Mouse (Mus musculus): ENCODE results near the gene Sytl2. TPM values are rescaled to one million over a fixed set of nuclear protein-coding genes. Genes with fewer than 3 reads are reported as not detected.

Gene Sytl2
- polyA plus RNA-seq, 1 experiment = 21.9 TPM

DNA sequence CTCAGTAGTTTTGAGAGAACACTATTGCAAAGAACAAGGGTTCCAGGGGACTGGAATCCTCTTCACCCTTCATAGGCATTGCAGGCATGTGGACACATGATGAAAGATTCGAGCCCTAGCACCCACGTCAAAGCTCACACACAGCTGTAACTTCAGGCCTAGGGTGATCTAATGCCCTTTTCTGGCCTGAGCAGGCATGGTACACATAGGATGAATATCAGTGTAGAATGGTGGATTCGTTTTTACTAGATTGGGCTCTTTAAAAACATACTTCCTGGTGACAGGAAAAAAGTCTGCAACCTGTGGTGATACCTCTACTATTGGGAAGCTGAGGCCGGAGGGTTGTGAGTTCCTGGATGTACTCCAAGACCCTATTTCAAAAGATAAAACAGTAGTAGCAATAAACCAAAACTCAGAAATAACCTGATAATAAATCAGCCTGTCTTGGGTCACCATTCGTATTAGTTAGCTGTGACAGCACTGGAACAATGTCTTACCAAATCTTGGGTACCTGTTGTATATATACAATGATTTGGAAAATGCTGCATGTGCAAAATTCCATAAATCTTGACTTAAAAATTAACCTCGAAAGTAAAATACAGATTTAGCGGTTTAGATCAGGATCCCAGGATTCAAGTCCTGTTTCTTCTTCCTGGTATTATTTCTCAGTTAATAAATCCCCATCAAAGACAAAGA lies 154.2 kb downstream of the Sytl2 start:
- Histone ChIP-seq H3K79me2 (ENCODE audit: control insufficient read depth, insufficient read depth) (peaks cover 51% of the 10 kb centered on the region), H3K79me3 (ENCODE audit: low read depth) (peaks cover 19% of the 10 kb centered on the region), H3K4me3 (ENCODE audit: insufficient read depth, poor library complexity, severe bottlenecking) (peak overlapping the region; percentile 43), H3ac (ENCODE audit: control insufficient read depth, insufficient read length, low read depth) (peak overlapping the region; percentile 19), H3K27me3 (ENCODE audit: control insufficient read depth, insufficient read depth, insufficient read length) (no peaks in the 10 kb centered on the region), H3K36me3 (ENCODE audit: control insufficient read depth, insufficient read depth) (peaks cover 28% of the 10 kb centered on the region)
- no peak for TF ChIP-seq MYOG (IDR thresholded peaks at IDR 0.05; ENCODE audit: control insufficient read depth, extremely low read depth, insufficient read length)
- no peak for TF ChIP-seq CEBPB (IDR thresholded peaks at IDR 0.05; ENCODE audit: low read depth)
- no peak for TF ChIP-seq CTCF (IDR thresholded peaks at IDR 0.05; ENCODE audit: control insufficient read depth, insufficient read depth, insufficient read length)
- no peak for TF ChIP-seq MYOD1 (IDR thresholded peaks at IDR 0.05; ENCODE audit: control insufficient read depth, insufficient read length, low read depth)
- no peak for TF ChIP-seq USF1 (IDR thresholded peaks at IDR 0.05; ENCODE audit: low read depth)
- TF ChIP-seq MAX (IDR thresholded peaks at IDR 0.05) = no peak
- TF ChIP-seq FOSL1 (IDR thresholded peaks at IDR 0.05; ENCODE audit: insufficient read depth, low read length, poor library complexity, severe bottlenecking) = no peak

GRCm38 (mm10) chr7:90456845-90457468 lies 154.9 kb downstream of the Sytl2 start, which contains the start of gene Tmem126a:
Gene Tmem126a (minus strand): TSS chr7:90457229.
- peak within 1 kb of the TSS; percentile 85 for H3ac ChIP-seq (ENCODE audit: control insufficient read depth, insufficient read length, low read depth)
- H3K36me3 ChIP-seq (ENCODE audit: control insufficient read depth, insufficient read depth) = peaks cover 23% of the 10 kb centered on the region
- peaks cover 15% of the 10 kb centered on the region for H3K79me3 ChIP-seq (ENCODE audit: low read depth)
- no peaks in the 10 kb centered on the region for H3K27me3 ChIP-seq (ENCODE audit: control insufficient read depth, insufficient read depth, insufficient read length)
- peaks cover 44% of the 10 kb centered on the region for H3K79me2 ChIP-seq (ENCODE audit: control insufficient read depth, insufficient read depth)
- TF ChIP-seq USF1 (IDR thresholded peaks at IDR 0.05; ENCODE audit: low read depth) (peak; percentile 90), FOSL1 (IDR thresholded peaks at IDR 0.05; ENCODE audit: insufficient read depth, low read length, poor library complexity, severe bottlenecking) (no peak), MAX (IDR thresholded peaks at IDR 0.05) (peak; percentile 42)
- peak within 1 kb of the TSS; percentile 43 for H3K4me3 ChIP-seq (ENCODE audit: insufficient read depth, poor library complexity, severe bottlenecking)

GRCm38 (mm10) chr7:90457517-90457916 lies 155.5 kb downstream of the Sytl2 start:
- Histone ChIP-seq H3K79me2 (ENCODE audit: control insufficient read depth, insufficient read depth) (peaks cover 39% of the 10 kb centered on the region), H3K4me3 (ENCODE audit: insufficient read depth, poor library complexity, severe bottlenecking) (peak overlapping the region; percentile 43), H3K36me3 (ENCODE audit: control insufficient read depth, insufficient read depth) (peaks cover 20% of the 10 kb centered on the region), H3K79me3 (ENCODE audit: low read depth) (peaks cover 13% of the 10 kb centered on the region), H3K27me3 (ENCODE audit: control insufficient read depth, insufficient read depth, insufficient read length) (no peaks in the 10 kb centered on the region), H3ac (ENCODE audit: control insufficient read depth, insufficient read length, low read depth) (peak overlapping the region; percentile 85)
- TF ChIP-seq CTCF (IDR thresholded peaks at IDR 0.05; ENCODE audit: control insufficient read depth, insufficient read depth, insufficient read length) = no peak
- peak; percentile 14 for TF ChIP-seq USF1 (IDR thresholded peaks at IDR 0.05; ENCODE audit: low read depth)

Other genes starting within 250 kb of the Sytl2 start
- gene Picalm, start 172.0 kb upstream of the Sytl2 start, polyA plus RNA-seq (2012; fragmentation: generic; extraction: Trizol) = 47.2 TPM
- not detected for gene Ccdc83, start 36.5 kb upstream of the Sytl2 start, polyA plus RNA-seq (2012; fragmentation: generic; extraction: Trizol)
- gene Ccdc89, start 124.3 kb downstream of the Sytl2 start, polyA plus RNA-seq (2012; fragmentation: generic; extraction: Trizol) = 0.25 TPM
- gene Crebzf, start 140.5 kb downstream of the Sytl2 start, polyA plus RNA-seq (2012; fragmentation: generic; extraction: Trizol) = 17.0 TPM
- 82.0 TPM for gene Tmem126a, start 155.0 kb downstream of the Sytl2 start, polyA plus RNA-seq (2012; fragmentation: generic; extraction: Trizol)
- 6.1 TPM for gene Tmem126b, start 173.7 kb downstream of the Sytl2 start, polyA plus RNA-seq (2012; fragmentation: generic; extraction: Trizol)
- 0.01 TPM for gene Dlg2, start 174.4 kb downstream of the Sytl2 start, polyA plus RNA-seq (2012; fragmentation: generic; extraction: Trizol)

Data from C2C12 (cell line).